Mouse (Mus musculus) cerebellum, adult 11-12 months (tissue): Measurements from ENCODE around the gene Macrod2.

Experiments
- DNase-seq: peaks from one replicate; pipeline ENCODE4 v3.0.0; 2022

Gene Macrod2

GRCm38 (mm10) chr2:142108947-142109346 lies 1713.8 kb downstream of the Macrod2 start:
- no peak for DNase-seq

GRCm38 (mm10) chr2:142116623-142117022 lies 1721.5 kb downstream of the Macrod2 start:
- DNase-seq: no peak

- no peak for DNase-seq
These were observed 1733.0 kb downstream of the Macrod2 start for GRCm38 (mm10) chr2:142128109-142128508.

- no peak for DNase-seq
These were observed 1734.1 kb downstream of the Macrod2 start for GRCm38 (mm10) chr2:142129166-142129565.

GRCm38 (mm10) chr2:142149310-142149709 lies 1754.2 kb downstream of the Macrod2 start:
- DNase-seq: no peak

- DNase-seq: no peak
These were observed 1768.6 kb downstream of the Macrod2 start for GRCm38 (mm10) chr2:142163506-142164275.

GRCm38 (mm10) chr2:142169649-142170048 lies 1774.5 kb downstream of the Macrod2 start:
- no peak for DNase-seq

GRCm38 (mm10) chr2:142172706-142173105 lies 1777.6 kb downstream of the Macrod2 start:
- DNase-seq: no peak

GRCm38 (mm10) chr2:142174039-142174438 lies 1778.9 kb downstream of the Macrod2 start:
- DNase-seq: peak; percentile 7

GRCm38 (mm10) chr2:142186922-142187321 lies 1791.8 kb downstream of the Macrod2 start:
- no peak for DNase-seq

GRCm38 (mm10) chr2:142187428-142187827 lies 1792.3 kb downstream of the Macrod2 start:
- no peak for DNase-seq

- DNase-seq: no peak
These were observed 1822.3 kb downstream of the Macrod2 start for GRCm38 (mm10) chr2:142217371-142217770.

- no peak for DNase-seq
These were observed 1827.2 kb downstream of the Macrod2 start for GRCm38 (mm10) chr2:142222137-142222921.

GRCm38 (mm10) chr2:142222926-142223325 lies 1827.8 kb downstream of the Macrod2 start:
- no peak for DNase-seq

GRCm38 (mm10) chr2:142230985-142231549 lies 1836.0 kb downstream of the Macrod2 start:
- DNase-seq: no peak

- DNase-seq: no peak
These were observed 1837.7 kb downstream of the Macrod2 start for GRCm38 (mm10) chr2:142232828-142233227.

GRCm38 (mm10) chr2:142243483-142243882 lies 1848.4 kb downstream of the Macrod2 start:
- DNase-seq: no peak

- DNase-seq: no peak
These were observed 1855.3 kb downstream of the Macrod2 start for GRCm38 (mm10) chr2:142250383-142250782.

- DNase-seq: no peak
These were observed 1856.4 kb downstream of the Macrod2 start for GRCm38 (mm10) chr2:142251518-142251917.

- DNase-seq: peak; percentile 77
These were observed 1858.8 kb downstream of the Macrod2 start for GRCm38 (mm10) chr2:142253913-142254312.

- DNase-seq: peak; percentile 47
These were observed 1859.5 kb downstream of the Macrod2 start for GRCm38 (mm10) chr2:142254566-142254965.

- no peak for DNase-seq
These were observed 1862.4 kb downstream of the Macrod2 start for GRCm38 (mm10) chr2:142257501-142257900.

GRCm38 (mm10) chr2:142261046-142261445 lies 1865.9 kb downstream of the Macrod2 start:
- no peak for DNase-seq

GRCm38 (mm10) chr2:142264697-142265096 lies 1869.6 kb downstream of the Macrod2 start:
- no peak for DNase-seq
